Mouse (Mus musculus) kidney, adult 2 months (tissue): ENCODE results near the gene Mrpl38.

Experiments used
- CTCF ChIP-seq: fragments of 200-500 bp; conservative IDR thresholded peaks from 2 replicates; pipeline ENCODE4 v1.5.1; 2011; ENCODE audit warnings: low read depth, mild to moderate bottlenecking, control low read depth, low read length, moderate library complexity, mixed read lengths; ENCODE audit not compliant: insufficient read depth, insufficient read length
- POLR2A ChIP-seq: fragments of 200-500 bp; IDR thresholded peaks from one replicate; pipeline ENCODE4 v1.6.1; 2011; ENCODE audit warnings: low read depth, low read length, control low read depth

GRCm38 (mm10) chr11:116102472-116102871, 36.2 kb downstream of the Mrpl38 start:
- TF ChIP-seq CTCF (no peak), POLR2A (no peak)
